Mouse (Mus musculus): ENCODE results near the gene Dnajc25.

The Dnajc25 gene

GRCm38 (mm10) chr4:59069276-59069675 lies 74.4 kb downstream of the Dnajc25 start:
- no peak for DNase-seq (ENCODE audit: low spot score in 2 of 2)
